Mouse (Mus musculus) cortical plate, adult 2 months (tissue): ENCODE data around the gene Ifrd2. TPM values are rescaled to one million over a fixed set of nuclear protein-coding genes. Genes with fewer than 3 reads are reported as not detected.

Experiments
- H3K27ac ChIP-seq: fragments of 200-500 bp; 2 replicates; pipeline ENCODE4 v1.5.1; 2012; ENCODE audit warnings: low read length, control low read depth, inconsistent platforms; ENCODE audit not compliant: insufficient read depth
- H3K4me1 ChIP-seq: fragments of 200-500 bp; 2 replicates; pipeline ENCODE4 v1.6.1; 2011; ENCODE audit warnings: low read length; ENCODE audit not compliant: control insufficient read depth, insufficient read depth
- H3K4me3 ChIP-seq: fragments of 200-500 bp; 2 replicates; pipeline ENCODE4 v1.5.1; 2011; ENCODE audit warnings: mild to moderate bottlenecking, low read length, control low read depth; ENCODE audit not compliant: insufficient read depth
- CTCF ChIP-seq: fragments of 200-500 bp; IDR thresholded peaks from 2 replicates; pipeline ENCODE4 v1.5.1; 2011; ENCODE audit warnings: mild to moderate bottlenecking, control low read depth, low read length; ENCODE audit not compliant: insufficient read depth; ENCODE audit errors: extremely low read depth
- POLR2A ChIP-seq: fragments of 200-500 bp; IDR thresholded peaks from 2 replicates; pipeline ENCODE4 v1.6.1; 2011; ENCODE audit warnings: mild to moderate bottlenecking, low read length, control low read depth; ENCODE audit not compliant: insufficient read depth; ENCODE audit errors: extremely low read depth
- polyA plus RNA-seq: library from polyadenylated mRNA; depleted of rRNA; stranded (reverse); fragments of >200 nt; gene quantifications from 2 replicates; pipeline ENCODE4 v1.2.3, GENCODE M21; 2012

The Ifrd2 gene
- polyA plus RNA-seq, 1 experiment: 16.3 TPM

DNA sequence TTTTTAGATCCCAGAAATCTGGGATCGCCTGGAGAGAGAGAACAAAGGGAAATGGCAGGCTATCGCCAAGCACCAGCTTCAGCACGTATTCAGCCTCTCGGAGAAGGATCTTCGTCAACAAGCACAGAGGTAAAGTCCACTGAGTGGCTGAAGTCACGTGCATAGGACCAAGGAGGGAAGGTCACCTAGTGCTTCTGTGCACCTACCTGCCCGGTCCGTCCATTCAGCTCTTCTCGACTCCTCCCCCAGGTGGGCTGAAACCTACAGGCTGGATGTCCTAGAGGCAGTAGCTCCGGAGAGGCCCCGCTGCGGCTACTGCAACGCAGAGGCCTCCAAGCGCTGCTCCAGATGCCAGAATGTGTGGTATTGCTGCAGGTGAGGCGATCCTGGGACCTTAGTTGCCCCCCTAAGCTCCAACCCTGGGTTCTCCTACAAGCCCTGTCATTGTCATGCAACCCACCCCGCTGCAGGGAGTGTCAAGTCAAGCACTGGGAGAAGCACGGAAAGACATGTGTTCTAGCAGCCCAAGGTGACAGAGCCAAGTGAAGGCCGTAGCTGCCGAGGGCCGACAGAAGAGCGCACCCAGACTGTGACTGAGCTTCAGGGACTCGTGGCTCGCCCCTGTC is 36.8 kb upstream of the Ifrd2 start:
- TF ChIP-seq POLR2A (no peak), CTCF (no peak)
- H3K4me3 ChIP-seq: no peak overlapping the region
- peaks cover 1% of the 10 kb centered on the region; the same call in 1 of the 2 replicates for H3K4me1 ChIP-seq
- H3K27ac ChIP-seq: no peak overlapping the region

DNA sequence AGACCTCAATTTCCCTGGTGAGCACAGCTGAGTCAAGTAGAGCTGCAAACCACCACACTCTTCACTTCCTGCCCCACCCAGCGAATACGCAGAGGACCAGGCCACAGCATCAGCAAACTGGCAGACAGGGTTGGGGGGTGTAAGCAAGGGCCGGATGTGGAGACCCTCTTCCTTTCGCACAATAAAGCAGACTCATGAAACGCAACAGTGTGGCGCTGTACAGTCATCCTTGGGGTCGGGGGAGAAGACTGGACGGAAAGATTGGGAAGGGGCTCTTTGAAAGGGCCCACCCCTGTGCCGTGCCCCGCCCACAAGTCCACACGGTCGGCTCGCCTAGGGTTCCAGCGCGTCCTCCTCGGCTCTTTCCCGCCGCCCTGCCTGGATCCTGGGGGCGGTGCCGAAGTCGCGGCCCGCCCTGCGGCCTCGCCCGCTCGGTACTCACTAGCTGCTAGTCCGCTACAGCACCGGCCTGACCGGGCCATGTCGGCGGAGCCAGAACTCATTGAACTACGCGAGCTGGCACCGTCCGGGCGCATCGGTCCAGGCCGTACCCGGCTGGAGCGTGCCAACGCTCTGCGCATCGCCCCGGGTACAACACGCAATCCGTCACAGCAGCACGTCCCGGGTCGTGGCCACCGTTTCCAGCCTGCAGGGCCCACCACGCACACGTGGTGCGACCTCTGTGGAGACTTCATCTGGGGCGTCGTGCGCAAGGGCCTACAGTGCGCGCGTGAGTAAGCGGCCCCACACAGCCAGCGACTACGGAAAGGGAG is 36.1 kb upstream of the Ifrd2 start, which contains the start of gene Rassf1:
Gene Rassf1, plus strand, starts transcription at position 439 of the 773 bp plus-strand sequence.
- TF ChIP-seq CTCF (no peak), POLR2A (no peak)
- peak within 1 kb of the TSS; percentile 6; the same call in 1 of the 2 replicates for H3K4me3 ChIP-seq
- peaks cover 1% of the 10 kb centered on the region; the same call in 1 of the 2 replicates for H3K4me1 ChIP-seq
- no peak within 1 kb of the TSS for H3K27ac ChIP-seq

DNA sequence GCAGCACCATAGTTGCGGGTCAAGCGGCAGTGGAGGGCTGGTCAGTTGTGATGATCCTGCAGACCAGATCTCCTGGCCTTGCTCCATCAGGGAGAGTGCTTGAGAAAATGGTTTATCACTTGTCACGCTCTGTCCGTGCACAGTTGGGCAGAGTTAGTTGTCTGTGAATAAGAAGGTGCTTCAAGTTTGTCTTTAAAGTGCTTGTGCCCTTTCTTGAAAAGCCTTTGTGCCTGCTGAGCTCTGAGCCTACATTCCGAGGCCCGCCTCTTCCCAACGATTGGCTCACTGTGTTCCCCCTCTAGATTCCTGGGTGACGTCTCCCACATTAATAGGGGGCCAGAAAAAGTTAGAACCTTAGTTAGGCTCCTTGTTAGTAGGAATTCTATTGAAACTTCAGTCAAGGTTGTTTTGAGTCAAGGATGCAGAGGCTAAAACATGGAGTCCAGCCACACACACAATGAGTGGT is 35.5 kb upstream of the Ifrd2 start:
- TF ChIP-seq CTCF: no peak
- no peak for TF ChIP-seq POLR2A
- Histone ChIP-seq H3K4me1 (peaks cover 1% of the 10 kb centered on the region; the same call in 1 of the 2 replicates), H3K27ac (no peak overlapping the region), H3K4me3 (peak overlapping the region; percentile 6; the same call in 1 of the 2 replicates)

DNA sequence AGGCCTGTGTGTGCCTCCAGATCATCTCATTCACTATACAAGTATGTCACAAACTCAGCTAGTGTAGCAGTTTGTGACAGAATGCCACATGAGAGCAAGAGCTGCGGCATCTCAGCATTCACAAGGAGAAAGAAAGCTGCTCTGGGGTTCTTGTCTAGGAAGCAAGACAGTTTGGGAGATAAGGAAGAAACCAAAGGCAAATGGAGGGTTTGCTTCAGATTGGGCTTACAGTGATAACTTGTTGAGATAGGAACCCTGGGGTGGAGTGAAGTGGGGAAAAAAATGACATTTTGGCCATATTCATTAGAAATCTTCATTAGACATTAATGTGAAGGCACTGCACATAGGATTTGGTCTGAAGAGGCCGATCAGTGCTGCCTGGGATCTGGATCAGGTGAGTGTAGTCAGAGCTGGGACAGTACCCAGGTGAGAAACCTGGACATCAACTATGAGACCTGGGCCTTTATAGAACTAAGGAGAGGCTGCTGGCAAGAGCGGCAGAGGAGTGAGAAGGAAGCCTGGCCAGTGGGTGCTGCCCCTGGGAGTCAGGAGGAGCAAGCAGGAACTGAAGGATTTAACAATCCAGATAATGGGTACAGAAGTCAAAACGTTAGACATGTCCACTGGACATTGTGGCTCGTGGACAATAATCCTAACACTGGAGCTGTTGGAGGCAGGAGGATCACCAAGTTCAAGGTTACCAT is 34.6 kb upstream of the Ifrd2 start:
- Histone ChIP-seq H3K4me1 (peaks cover 1% of the 10 kb centered on the region; the same call in 1 of the 2 replicates), H3K27ac (no peak overlapping the region), H3K4me3 (no peak overlapping the region)
- TF ChIP-seq CTCF (no peak), POLR2A (no peak)

DNA sequence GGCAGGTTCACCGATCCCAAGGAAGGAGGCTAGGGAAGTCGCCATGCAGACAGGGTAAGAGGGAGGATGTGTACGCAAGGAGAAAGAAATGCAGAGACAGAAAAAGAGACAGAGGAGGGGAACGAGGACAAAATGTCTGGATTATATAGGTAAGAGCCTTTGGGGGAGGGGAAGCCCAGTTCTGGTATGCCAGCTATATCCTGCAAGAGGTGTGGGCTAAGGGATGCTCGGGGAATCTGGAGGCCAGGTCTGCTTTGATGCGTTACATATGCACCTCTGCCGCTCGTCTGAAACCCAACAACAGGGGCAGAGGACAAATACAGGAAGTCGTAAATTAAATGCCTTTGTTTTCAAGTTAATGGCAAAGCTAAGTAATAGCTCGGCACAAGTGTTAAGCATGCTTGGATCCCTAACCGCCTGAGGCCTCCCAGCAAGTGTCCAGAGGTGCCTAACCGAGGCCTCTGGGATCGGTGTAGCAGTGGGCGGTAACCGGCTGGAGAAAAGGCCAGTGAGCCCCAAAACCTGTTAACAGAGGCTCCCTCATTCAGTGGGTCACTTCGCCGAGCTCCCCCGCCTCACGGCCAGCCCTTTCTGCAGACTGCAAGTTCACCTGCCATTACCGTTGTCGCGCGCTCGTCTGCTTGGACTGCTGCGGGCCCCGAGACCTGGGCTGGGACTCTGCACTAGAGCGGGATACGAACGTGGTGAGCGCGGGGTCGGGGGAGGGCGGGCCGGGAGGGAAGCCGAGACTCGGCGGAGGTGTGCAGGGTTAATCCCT is 33.7 kb upstream of the Ifrd2 start:
- peaks cover 1% of the 10 kb centered on the region; the same call in 1 of the 2 replicates for H3K4me1 ChIP-seq
- no peak for TF ChIP-seq POLR2A
- no peak for TF ChIP-seq CTCF
- peak overlapping the region; percentile 66 for H3K4me3 ChIP-seq
- H3K27ac ChIP-seq: no peak overlapping the region

DNA sequence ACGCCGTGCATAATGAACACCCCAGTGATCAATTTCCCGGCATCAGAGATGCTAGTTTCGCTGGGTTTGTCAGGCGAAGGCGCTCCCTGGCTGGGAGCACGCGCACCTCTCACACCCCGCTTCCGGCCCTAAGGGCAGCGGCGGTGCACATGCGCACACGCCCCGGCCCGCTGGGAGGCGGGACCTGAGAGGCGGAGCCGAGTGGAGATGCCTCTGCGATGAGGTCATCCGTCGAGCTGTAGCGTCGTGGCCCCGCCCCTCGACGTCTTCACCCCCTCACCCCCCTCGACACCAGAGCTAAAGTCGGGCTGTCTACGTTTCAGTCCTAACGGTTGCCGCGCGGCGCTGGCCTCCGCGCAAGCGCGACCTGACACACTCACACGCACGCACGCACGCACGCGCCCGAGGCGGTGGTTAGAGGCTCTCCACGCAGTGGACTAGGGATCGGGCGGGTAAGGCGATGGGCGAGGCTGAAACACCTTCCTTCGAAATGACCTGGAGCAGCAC is 33.1 kb upstream of the Ifrd2 start:
- Histone ChIP-seq H3K27ac (peak overlapping the region; percentile 61), H3K4me1 (peaks cover 1% of the 10 kb centered on the region; the same call in 1 of the 2 replicates), H3K4me3 (peak overlapping the region; percentile 66)
- peak; percentile 90 for TF ChIP-seq POLR2A
- TF ChIP-seq CTCF: no peak

DNA sequence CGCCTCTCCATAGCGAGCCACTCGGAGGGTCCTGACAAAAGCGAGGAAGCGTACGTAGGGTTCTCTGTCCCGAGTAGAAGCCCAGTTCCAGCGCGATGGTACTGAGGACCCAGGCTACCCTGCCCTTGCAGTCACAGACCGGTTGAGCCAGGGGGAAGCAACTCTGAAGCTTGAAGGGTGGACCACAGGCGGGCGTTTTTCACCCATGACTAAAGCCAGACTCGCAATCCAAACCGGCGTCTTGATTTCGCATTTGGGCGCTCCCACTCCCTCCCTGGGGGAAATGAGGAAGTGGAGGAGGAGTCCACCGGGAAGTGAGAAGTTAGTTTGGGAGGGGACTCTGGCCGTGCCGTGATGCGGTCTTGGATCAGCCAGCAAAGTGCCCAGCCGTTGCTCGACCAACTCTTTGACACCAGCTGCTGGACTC is 32.4 kb upstream of the Ifrd2 start:
- peaks cover 1% of the 10 kb centered on the region; the same call in 1 of the 2 replicates for H3K4me1 ChIP-seq

DNA sequence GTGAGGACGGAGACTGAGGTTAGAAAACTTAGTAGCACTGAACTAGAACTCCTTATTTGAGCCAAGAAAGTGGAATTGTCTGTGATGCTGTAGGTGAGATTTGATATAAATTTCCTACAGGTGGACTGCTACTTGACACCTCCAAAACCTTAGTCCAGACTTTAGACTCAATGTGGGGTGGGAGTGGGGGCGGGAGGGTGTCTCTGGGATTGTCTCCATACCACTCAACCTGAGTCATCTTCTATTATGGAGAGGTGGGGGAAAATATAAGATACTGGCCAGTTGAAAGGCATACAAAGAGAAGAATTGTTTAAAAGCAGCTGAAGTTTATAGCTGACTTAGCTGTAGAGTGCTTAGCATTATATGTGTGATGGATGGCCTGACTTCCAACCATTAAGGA is 31.7 kb upstream of the Ifrd2 start:
- Histone ChIP-seq H3K4me3 (peak overlapping the region; percentile 66), H3K4me1 (peaks cover 1% of the 10 kb centered on the region; the same call in 1 of the 2 replicates), H3K27ac (no peak overlapping the region)
- TF ChIP-seq CTCF: no peak
- TF ChIP-seq POLR2A: no peak

More for the DNA sequence above, 32.4 kb upstream of the Ifrd2 start:
- TF ChIP-seq CTCF (no peak), POLR2A (no peak)
- peak overlapping the region; percentile 61; the same call in 1 of the 2 replicates for H3K27ac ChIP-seq
- H3K4me3 ChIP-seq: peak overlapping the region; percentile 66

DNA sequence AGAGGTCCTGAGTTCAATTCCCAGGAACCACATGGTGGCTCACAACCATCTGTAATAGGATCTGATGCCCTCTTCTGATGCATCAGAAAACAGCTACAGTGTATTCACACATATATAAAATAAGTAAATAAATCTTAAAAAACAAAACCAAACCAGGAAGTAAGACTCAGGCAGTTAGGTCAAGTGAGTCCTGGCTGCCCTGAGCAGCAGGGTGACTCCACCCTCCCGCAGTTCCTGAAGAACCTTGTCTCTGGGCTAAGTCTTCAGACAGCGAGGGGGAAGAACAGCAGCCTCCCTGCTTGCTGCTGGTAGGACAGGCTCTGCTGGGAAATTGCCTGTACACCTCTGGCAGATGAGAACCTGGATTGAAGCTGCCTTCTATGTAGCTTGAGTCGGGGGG is 31.1 kb upstream of the Ifrd2 start:
- no peak overlapping the region for H3K4me3 ChIP-seq

More for the DNA sequence above, 31.1 kb upstream of the Ifrd2 start:
- H3K4me1 ChIP-seq: peaks cover 1% of the 10 kb centered on the region; the same call in 1 of the 2 replicates
- H3K27ac ChIP-seq: no peak overlapping the region
- no peak for TF ChIP-seq CTCF
- no peak for TF ChIP-seq POLR2A
